Mouse (Mus musculus): Measurements from ENCODE around the gene 1700029P11Rik. TPM values are rescaled to one million over a fixed set of nuclear protein-coding genes. Genes with fewer than 3 reads are reported as not detected.

The 1700029P11Rik gene
- polyA plus RNA-seq, 1 experiment from 2014 or later: not detected

DNA sequence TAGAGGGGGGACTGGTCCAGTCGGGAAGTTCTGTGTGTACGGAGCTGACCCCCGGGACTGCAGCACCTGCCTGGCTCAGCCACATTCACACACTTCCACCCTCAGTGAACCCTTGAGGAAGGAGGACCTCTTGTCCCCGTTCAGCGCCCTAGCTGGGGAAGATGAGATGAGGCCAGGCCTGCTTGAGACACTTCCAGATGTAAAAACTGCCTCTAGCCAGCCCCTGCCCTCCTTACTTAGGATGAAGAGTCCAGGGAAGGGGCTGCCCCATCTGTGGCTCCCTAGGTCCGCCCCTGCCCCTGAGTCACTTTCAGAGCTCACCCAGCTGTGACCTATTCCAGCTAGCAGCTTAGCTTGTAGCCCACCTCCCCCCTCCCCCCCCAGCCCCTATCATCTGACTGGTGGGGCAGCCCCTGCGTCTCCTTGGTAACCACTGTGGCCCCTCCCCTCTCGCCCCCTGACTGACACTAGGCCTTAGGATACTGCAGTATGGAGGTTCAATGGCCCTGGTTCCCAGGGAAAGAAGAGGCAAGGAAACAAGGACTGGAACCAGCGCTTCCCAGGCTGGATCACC, 37.1 kb upstream of the 1700029P11Rik start:
- Histone ChIP-seq H3K36me3 (ENCODE audit: insufficient read depth, low read length) (no peaks in the 10 kb centered on the region), H3K4me1 (ENCODE audit: insufficient read depth, low read depth, low read length) (no peaks in the 10 kb centered on the region), H3K9me3 (ENCODE audit: low read length) (no peaks in the 10 kb centered on the region), H3K4me3 (ENCODE audit: low read depth, low read length) (no peak overlapping the region), H3K27ac (ENCODE audit: low read length) (no peak overlapping the region), H3K27me3 (replicated peaks; ENCODE audit: insufficient read depth, low read length) (no peaks in the 10 kb centered on the region), H3K4me2 (replicated peaks; ENCODE audit: low read depth, low read length) (no peak overlapping the region), H3K9ac (replicated peaks; ENCODE audit: low read depth) (no peak overlapping the region)
- ATAC-seq (no peak), DNase-seq (ENCODE audit: low spot score) (no peak)
- WGBS: 22% methylated on average over 8 of the region's 9 CpGs
- TF ChIP-seq CTCF (IDR thresholded peaks at IDR 0.05) (no peak), EP300 (IDR thresholded peaks at IDR 0.05) (no peak)

DNA sequence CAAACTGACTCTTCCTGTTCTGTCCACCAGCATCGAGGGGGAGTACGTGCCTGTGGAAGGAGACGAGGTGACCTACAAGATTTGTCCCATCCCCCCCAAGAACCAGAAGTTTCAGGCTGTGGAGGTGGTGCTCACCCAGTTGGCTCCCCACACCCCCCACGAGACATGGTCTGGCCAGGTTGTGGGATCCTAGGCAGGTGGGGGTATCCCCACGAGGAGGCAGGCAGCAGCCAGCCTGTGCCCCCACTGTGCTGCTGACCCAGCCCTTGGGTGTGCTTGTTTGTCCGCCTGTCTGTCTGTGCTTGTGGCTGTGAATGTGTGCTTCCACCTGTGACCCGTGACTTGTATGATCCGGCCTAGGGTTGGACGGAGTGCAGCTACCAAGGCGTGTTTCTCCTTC, 31.3 kb upstream of the 1700029P11Rik start:
- H3K27ac ChIP-seq (ENCODE audit: low read length): no peak overlapping the region
- no peaks in the 10 kb centered on the region for H3K4me1 ChIP-seq (ENCODE audit: insufficient read depth, low read depth, low read length)
- TF ChIP-seq CTCF (IDR thresholded peaks at IDR 0.05) (no peak), EP300 (IDR thresholded peaks at IDR 0.05) (no peak)
- H3K4me2 ChIP-seq (replicated peaks; ENCODE audit: low read depth, low read length): no peak overlapping the region
- H3K27me3 ChIP-seq (replicated peaks; ENCODE audit: insufficient read depth, low read length): no peaks in the 10 kb centered on the region
- ATAC-seq: no peak
- no peak overlapping the region for H3K9ac ChIP-seq (replicated peaks; ENCODE audit: low read depth)
- WGBS: 82% methylated on average over 10 of the region's 10 CpGs
- H3K9me3 ChIP-seq (ENCODE audit: low read length): no peaks in the 10 kb centered on the region
- DNase-seq (ENCODE audit: low spot score): no peak
- H3K36me3 ChIP-seq (ENCODE audit: insufficient read depth, low read length): no peaks in the 10 kb centered on the region
- no peak overlapping the region for H3K4me3 ChIP-seq (ENCODE audit: low read depth, low read length)

DNA sequence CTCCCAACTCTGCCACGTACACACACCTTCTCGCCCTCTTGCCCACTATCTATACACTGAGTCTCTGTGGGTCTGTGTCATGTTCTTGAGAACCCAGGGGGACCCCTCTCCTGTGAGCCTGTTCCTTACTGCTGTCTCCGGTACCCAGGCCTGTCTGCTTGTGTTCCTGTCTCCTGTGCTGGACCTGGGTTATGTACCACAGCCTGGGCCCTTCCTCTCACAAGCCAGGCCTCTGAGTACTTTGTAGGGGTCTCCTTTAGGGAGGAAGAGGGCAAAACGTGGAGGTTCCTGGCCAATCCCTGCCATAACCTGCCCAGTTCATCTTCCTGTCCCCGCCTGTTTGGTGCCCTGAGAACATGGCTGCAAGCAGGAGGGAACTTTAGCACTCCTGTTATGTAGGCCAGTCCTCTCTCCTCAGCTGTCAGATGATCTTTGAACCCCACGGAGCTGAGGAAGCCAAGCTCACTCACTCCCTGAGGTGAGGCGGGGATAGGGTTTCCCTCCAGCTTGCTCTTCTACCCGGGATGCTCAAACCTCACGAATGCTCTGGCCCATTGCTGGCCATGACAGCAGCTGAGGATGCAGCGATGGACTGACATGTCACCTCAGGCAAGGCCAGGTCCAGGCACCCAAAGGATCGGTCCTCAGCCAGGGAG, 30.7 kb upstream of the 1700029P11Rik start:
- ATAC-seq (no peak), DNase-seq (ENCODE audit: low spot score) (no peak)
- no peaks in the 10 kb centered on the region for H3K36me3 ChIP-seq (ENCODE audit: insufficient read depth, low read length)
- no peak overlapping the region for H3K4me3 ChIP-seq (ENCODE audit: low read depth, low read length)
- WGBS: 70% methylated on average over 11 of the region's 11 CpGs
- no peak for TF ChIP-seq CTCF (IDR thresholded peaks at IDR 0.05)
- TF ChIP-seq EP300 (IDR thresholded peaks at IDR 0.05): no peak
- no peaks in the 10 kb centered on the region for H3K4me1 ChIP-seq (ENCODE audit: insufficient read depth, low read depth, low read length)
- H3K4me2 ChIP-seq (replicated peaks; ENCODE audit: low read depth, low read length): no peak overlapping the region
- no peak overlapping the region for H3K9ac ChIP-seq (replicated peaks; ENCODE audit: low read depth)
- no peak overlapping the region for H3K27ac ChIP-seq (ENCODE audit: low read length)
- H3K27me3 ChIP-seq (replicated peaks; ENCODE audit: insufficient read depth, low read length): no peaks in the 10 kb centered on the region
- no peaks in the 10 kb centered on the region for H3K9me3 ChIP-seq (ENCODE audit: low read length)

DNA sequence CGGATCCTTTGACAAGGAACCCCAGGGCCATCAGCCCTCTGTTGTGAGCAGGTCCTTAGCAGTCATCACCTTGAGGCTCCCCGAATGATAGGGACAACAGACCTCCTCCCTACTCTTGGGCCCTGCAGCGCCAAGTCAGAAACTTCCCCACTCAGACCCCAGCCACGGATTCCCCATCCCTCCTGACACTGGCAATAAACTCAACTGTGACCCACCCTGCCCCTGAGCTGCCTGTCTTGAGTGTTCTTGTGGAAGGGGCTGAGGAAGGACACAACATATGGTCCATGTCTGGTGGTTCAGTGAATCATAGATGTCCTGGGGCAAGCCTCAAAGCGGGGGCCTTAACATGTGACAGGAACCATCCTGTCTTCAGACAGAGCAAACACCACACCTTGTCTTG, 29.6 kb upstream of the 1700029P11Rik start:
- H3K9me3 ChIP-seq (ENCODE audit: low read length): no peaks in the 10 kb centered on the region
- no peaks in the 10 kb centered on the region for H3K27me3 ChIP-seq (replicated peaks; ENCODE audit: insufficient read depth, low read length)
- TF ChIP-seq CTCF (IDR thresholded peaks at IDR 0.05) (no peak), EP300 (IDR thresholded peaks at IDR 0.05) (no peak)
- H3K4me2 ChIP-seq (replicated peaks; ENCODE audit: low read depth, low read length): no peak overlapping the region
- no peak overlapping the region for H3K4me3 ChIP-seq (ENCODE audit: low read depth, low read length)
- 69% methylated on average over 5 of the region's 5 CpGs for WGBS
- H3K9ac ChIP-seq (replicated peaks; ENCODE audit: low read depth): no peak overlapping the region
- no peaks in the 10 kb centered on the region for H3K4me1 ChIP-seq (ENCODE audit: insufficient read depth, low read depth, low read length)
- no peak for DNase-seq (ENCODE audit: low spot score)
- ATAC-seq: no peak
- no peak overlapping the region for H3K27ac ChIP-seq (ENCODE audit: low read length)
- H3K36me3 ChIP-seq (ENCODE audit: insufficient read depth, low read length): no peaks in the 10 kb centered on the region

DNA sequence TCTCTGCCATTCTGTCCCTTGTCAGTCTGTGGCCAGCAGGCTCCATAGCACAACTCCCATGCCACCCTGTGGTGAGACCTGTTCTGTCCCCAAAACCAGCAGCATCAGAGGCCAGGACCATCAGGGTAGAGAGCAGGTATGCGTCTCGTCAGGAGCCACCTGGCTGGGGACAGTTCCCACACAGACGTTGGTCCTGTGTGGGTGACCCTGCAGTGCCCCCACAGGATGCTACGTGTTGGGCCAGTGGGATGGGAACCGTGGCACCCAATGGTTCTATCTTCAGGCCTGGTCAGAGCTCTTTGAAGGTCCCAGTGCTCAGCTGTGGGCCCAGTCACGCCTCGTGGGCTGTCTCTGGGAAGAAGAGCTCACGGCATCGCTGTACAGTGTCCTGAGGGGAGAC, 29.2 kb upstream of the 1700029P11Rik start:
- H3K4me2 ChIP-seq (replicated peaks; ENCODE audit: low read depth, low read length): no peak overlapping the region
- DNase-seq (ENCODE audit: low spot score): no peak
- no peaks in the 10 kb centered on the region for H3K27me3 ChIP-seq (replicated peaks; ENCODE audit: insufficient read depth, low read length)
- no peaks in the 10 kb centered on the region for H3K9me3 ChIP-seq (ENCODE audit: low read length)
- H3K4me1 ChIP-seq (ENCODE audit: insufficient read depth, low read depth, low read length): no peaks in the 10 kb centered on the region
- ATAC-seq: no peak
- no peak overlapping the region for H3K9ac ChIP-seq (replicated peaks; ENCODE audit: low read depth)
- TF ChIP-seq EP300 (IDR thresholded peaks at IDR 0.05) (no peak), CTCF (IDR thresholded peaks at IDR 0.05) (no peak)
- WGBS: 83% methylated on average over 9 of the region's 9 CpGs
- H3K27ac ChIP-seq (ENCODE audit: low read length): no peak overlapping the region
- no peaks in the 10 kb centered on the region for H3K36me3 ChIP-seq (ENCODE audit: insufficient read depth, low read length)
- no peak overlapping the region for H3K4me3 ChIP-seq (ENCODE audit: low read depth, low read length)

DNA sequence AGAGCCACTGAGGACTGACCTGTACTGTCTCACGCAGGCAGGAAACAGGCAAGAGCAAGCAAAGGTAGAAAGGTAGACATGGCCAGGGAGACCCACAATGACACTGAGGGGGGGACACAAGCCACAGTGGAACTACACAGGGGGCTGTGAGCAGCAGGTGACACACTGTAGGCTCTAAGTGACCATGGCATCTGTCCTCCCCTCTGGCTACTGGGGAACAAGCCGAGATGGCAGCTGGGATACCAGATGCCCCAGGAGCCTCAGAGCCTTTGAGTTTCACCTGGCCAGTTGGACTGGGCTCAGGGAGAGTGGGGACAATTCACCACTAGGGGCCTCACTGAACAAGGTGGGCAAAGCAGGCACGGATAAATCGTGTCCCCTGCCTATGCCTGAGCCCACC, 28.0 kb upstream of the 1700029P11Rik start:
- Histone ChIP-seq H3K4me2 (replicated peaks; ENCODE audit: low read depth, low read length) (no peak overlapping the region), H3K36me3 (ENCODE audit: insufficient read depth, low read length) (no peaks in the 10 kb centered on the region), H3K9ac (replicated peaks; ENCODE audit: low read depth) (no peak overlapping the region), H3K4me1 (ENCODE audit: insufficient read depth, low read depth, low read length) (no peaks in the 10 kb centered on the region), H3K4me3 (ENCODE audit: low read depth, low read length) (no peak overlapping the region), H3K27me3 (replicated peaks; ENCODE audit: insufficient read depth, low read length) (no peaks in the 10 kb centered on the region), H3K9me3 (ENCODE audit: low read length) (no peaks in the 10 kb centered on the region), H3K27ac (ENCODE audit: low read length) (no peak overlapping the region)
- no peak for ATAC-seq
- no peak for DNase-seq (ENCODE audit: low spot score)
- 76% methylated on average over 4 of the region's 4 CpGs for WGBS
- TF ChIP-seq CTCF (IDR thresholded peaks at IDR 0.05) (peak; percentile 2; the same call in 1 of the 2 replicates), EP300 (IDR thresholded peaks at IDR 0.05) (no peak)

All from lung, postnatal 0 days (tissue).